Mouse (Mus musculus): ENCODE data around the gene Tmem8b. TPM values are rescaled to one million over a fixed set of nuclear protein-coding genes. Genes with fewer than 3 reads are reported as not detected.
A peak's percentile ranks its signal among the peaks of the same experiment; 100 is the strongest.

Gene Tmem8b
- polyA plus RNA-seq, 1 experiment from 2014 or later, result 4.8 TPM

DNA sequence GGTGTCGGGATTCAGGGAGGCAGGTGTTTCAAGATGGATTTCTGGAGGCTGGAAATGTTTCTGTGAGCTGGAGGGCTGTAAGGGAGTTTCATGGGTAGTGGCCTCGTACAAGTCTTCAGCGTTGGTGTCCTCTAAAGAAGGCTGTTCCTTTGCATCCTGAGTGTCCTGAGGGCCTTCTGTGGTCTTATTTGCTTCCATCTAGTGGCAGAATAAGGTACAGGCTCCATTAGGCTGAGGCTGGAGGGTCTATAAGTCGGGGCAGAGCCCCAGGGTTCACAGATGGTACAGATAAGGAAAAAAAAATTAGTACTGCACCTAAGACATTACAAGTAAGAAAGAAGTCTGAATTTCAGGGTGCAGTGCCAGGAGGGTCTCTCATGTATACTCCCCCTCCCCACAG, 2.4 kb upstream of the Tmem8b start:
- Histone ChIP-seq H3K36me3 (no peaks in the 10 kb centered on the region), H3K4me2 (no peak overlapping the region), H3K27me3 (replicated peaks) (peaks cover 62% of the 10 kb centered on the region), H3K4me3 (no peak overlapping the region), H3K4me1 (peaks cover 22% of the 10 kb centered on the region), H3K9me3 (no peaks in the 10 kb centered on the region), H3K9ac (no peak overlapping the region), H3K27ac (replicated peaks) (no peak overlapping the region)
- ATAC-seq (ENCODE audit: extremely low read depth, insufficient number of reproducible peaks, low FRiP score, low TSS enrichment), result no peak
- WGBS, result 8% methylated on average over 4 of the region's 4 CpGs

DNA sequence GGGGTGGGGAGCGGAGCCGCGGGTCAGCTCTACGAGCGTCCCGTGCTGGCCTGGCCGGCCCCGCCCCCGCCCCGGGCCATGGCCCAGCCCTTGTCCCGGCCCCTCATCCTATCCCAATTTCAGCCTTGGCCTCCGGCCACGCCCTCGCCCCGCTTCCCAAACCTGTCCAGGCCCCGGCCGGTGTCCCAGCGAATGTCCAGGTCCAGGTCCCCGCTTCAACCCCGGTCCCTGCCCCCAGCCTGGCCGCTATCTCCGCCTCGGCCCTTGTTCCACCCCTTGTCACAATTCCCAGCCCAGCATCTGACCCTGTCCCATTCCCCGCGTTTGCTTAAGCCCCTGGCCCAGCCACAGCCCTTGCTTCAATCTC, 640 bp downstream of the Tmem8b start:
- H3K27me3 ChIP-seq (replicated peaks), result peaks cover 36% of the 10 kb centered on the region
- no peaks in the 10 kb centered on the region for H3K9me3 ChIP-seq
- peak overlapping the region; percentile 48 for H3K27ac ChIP-seq (replicated peaks)
- under 1% methylated on average over 25 of the region's 25 CpGs for WGBS
- peak overlapping the region; percentile 91 for H3K9ac ChIP-seq
- peak overlapping the region; percentile 78 for H3K4me3 ChIP-seq
- ATAC-seq (ENCODE audit: extremely low read depth, insufficient number of reproducible peaks, low FRiP score, low TSS enrichment), result peak; percentile 87
- peak overlapping the region; percentile 76 for H3K4me2 ChIP-seq
- H3K36me3 ChIP-seq, result peaks cover 5% of the 10 kb centered on the region
- H3K4me1 ChIP-seq, result peaks cover 33% of the 10 kb centered on the region

DNA sequence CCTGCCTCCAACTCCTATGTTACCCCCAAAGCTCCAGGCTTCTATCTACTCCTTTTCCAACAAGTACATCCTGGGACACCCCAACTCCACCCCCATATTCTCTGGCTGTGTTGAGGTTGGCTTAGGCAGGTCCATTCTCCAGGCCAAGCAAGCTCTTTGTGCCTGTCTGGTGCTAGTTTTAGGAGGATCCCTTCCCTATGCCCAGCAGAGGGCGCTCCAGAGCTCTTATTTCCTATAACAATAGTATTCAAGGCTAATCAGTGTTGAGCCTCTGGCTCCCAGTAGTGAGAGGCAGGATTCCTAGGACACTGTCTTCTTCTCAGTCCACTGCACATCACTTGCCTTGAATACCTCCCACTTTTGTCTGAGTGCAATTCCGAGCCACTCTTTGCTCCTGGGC, 3.3 kb downstream of the Tmem8b start:
- Histone ChIP-seq H3K36me3 (peaks cover 7% of the 10 kb centered on the region), H3K27ac (replicated peaks) (no peak overlapping the region), H3K4me2 (no peak overlapping the region), H3K9ac (no peak overlapping the region), H3K27me3 (replicated peaks) (peaks cover 11% of the 10 kb centered on the region), H3K9me3 (no peaks in the 10 kb centered on the region), H3K4me1 (peaks cover 33% of the 10 kb centered on the region), H3K4me3 (no peak overlapping the region)
- 11% methylated on average over 2 of the region's 2 CpGs for WGBS
- no peak for ATAC-seq (ENCODE audit: extremely low read depth, insufficient number of reproducible peaks, low FRiP score, low TSS enrichment)

GRCm38 (mm10) chr4:43673703-43674102, 4.9 kb downstream of the Tmem8b start:
- no peak overlapping the region for H3K4me2 ChIP-seq
- WGBS, result 70% methylated on average over 8 of the region's 8 CpGs
- no peak overlapping the region for H3K9ac ChIP-seq
- no peaks in the 10 kb centered on the region for H3K9me3 ChIP-seq
- peaks cover 19% of the 10 kb centered on the region for H3K36me3 ChIP-seq
- no peak for ATAC-seq (ENCODE audit: extremely low read depth, insufficient number of reproducible peaks, low FRiP score, low TSS enrichment)
- no peaks in the 10 kb centered on the region for H3K27me3 ChIP-seq (replicated peaks)
- peaks cover 30% of the 10 kb centered on the region for H3K4me1 ChIP-seq
- no peak overlapping the region for H3K27ac ChIP-seq (replicated peaks)
- H3K4me3 ChIP-seq, result no peak overlapping the region

GRCm38 (mm10) chr4:43674974-43675373, 6.2 kb downstream of the Tmem8b start:
- Histone ChIP-seq H3K9ac (no peak overlapping the region), H3K4me3 (no peak overlapping the region), H3K36me3 (peaks cover 21% of the 10 kb centered on the region), H3K9me3 (no peaks in the 10 kb centered on the region), H3K4me2 (no peak overlapping the region), H3K27me3 (replicated peaks) (no peaks in the 10 kb centered on the region), H3K4me1 (peaks cover 24% of the 10 kb centered on the region), H3K27ac (replicated peaks) (no peak overlapping the region)
- no peak for ATAC-seq (ENCODE audit: extremely low read depth, insufficient number of reproducible peaks, low FRiP score, low TSS enrichment)
- WGBS, result 70% methylated on average over 5 of the region's 5 CpGs

GRCm38 (mm10) chr4:43675608-43676007, 6.8 kb downstream of the Tmem8b start:
- H3K36me3 ChIP-seq, result peaks cover 21% of the 10 kb centered on the region

GRCm38 (mm10) chr4:43678541-43678940, 9.8 kb downstream of the Tmem8b start:
- no peak for ATAC-seq (ENCODE audit: extremely low read depth, insufficient number of reproducible peaks, low FRiP score, low TSS enrichment)
- 87% methylated on average over 6 of the region's 6 CpGs for whole genome bisulfite sequencing
- H3K36me3 ChIP-seq, result peaks cover 43% of the 10 kb centered on the region
- H3K4me2 ChIP-seq, result no peak overlapping the region
- H3K9ac ChIP-seq, result no peak overlapping the region
- H3K27ac ChIP-seq (replicated peaks), result no peak overlapping the region
- no peaks in the 10 kb centered on the region for H3K4me1 ChIP-seq
- H3K9me3 ChIP-seq, result no peaks in the 10 kb centered on the region
- no peak overlapping the region for H3K4me3 ChIP-seq
- no peaks in the 10 kb centered on the region for H3K27me3 ChIP-seq (replicated peaks)

More at GRCm38 (mm10) chr4:43675608-43676007, 6.8 kb downstream of the Tmem8b start:
- no peak overlapping the region for H3K4me2 ChIP-seq
- H3K4me1 ChIP-seq, result peaks cover 19% of the 10 kb centered on the region
- H3K9ac ChIP-seq, result no peak overlapping the region
- ATAC-seq (ENCODE audit: extremely low read depth, insufficient number of reproducible peaks, low FRiP score, low TSS enrichment), result no peak
- H3K27me3 ChIP-seq (replicated peaks), result no peaks in the 10 kb centered on the region
- H3K4me3 ChIP-seq, result no peak overlapping the region
- no peak overlapping the region for H3K27ac ChIP-seq (replicated peaks)
- H3K9me3 ChIP-seq, result no peaks in the 10 kb centered on the region
- 66% methylated on average over 4 of the region's 4 CpGs for WGBS

GRCm38 (mm10) chr4:43679416-43680043, 10.8 kb downstream of the Tmem8b start:
- Histone ChIP-seq H3K9ac (no peak overlapping the region), H3K36me3 (peaks cover 40% of the 10 kb centered on the region), H3K4me1 (no peaks in the 10 kb centered on the region), H3K27ac (replicated peaks) (no peak overlapping the region), H3K27me3 (replicated peaks) (no peaks in the 10 kb centered on the region), H3K4me2 (no peak overlapping the region), H3K4me3 (no peak overlapping the region), H3K9me3 (no peaks in the 10 kb centered on the region)
- ATAC-seq (ENCODE audit: extremely low read depth, insufficient number of reproducible peaks, low FRiP score, low TSS enrichment), result no peak
- 77% methylated on average over 7 of the region's 7 CpGs for WGBS

GRCm38 (mm10) chr4:43690021-43690420, 21.2 kb downstream of the Tmem8b start:
- peaks cover 20% of the 10 kb centered on the region for H3K4me1 ChIP-seq
- H3K9me3 ChIP-seq, result no peaks in the 10 kb centered on the region
- no peaks in the 10 kb centered on the region for H3K27me3 ChIP-seq (replicated peaks)
- no peak for ATAC-seq (ENCODE audit: extremely low read depth, insufficient number of reproducible peaks, low FRiP score, low TSS enrichment)
- H3K27ac ChIP-seq (replicated peaks), result no peak overlapping the region
- 91% methylated on average over 17 of the region's 17 CpGs for WGBS
- H3K36me3 ChIP-seq, result peaks cover 38% of the 10 kb centered on the region
- H3K4me3 ChIP-seq, result no peak overlapping the region
- H3K9ac ChIP-seq, result no peak overlapping the region
- no peak overlapping the region for H3K4me2 ChIP-seq

DNA sequence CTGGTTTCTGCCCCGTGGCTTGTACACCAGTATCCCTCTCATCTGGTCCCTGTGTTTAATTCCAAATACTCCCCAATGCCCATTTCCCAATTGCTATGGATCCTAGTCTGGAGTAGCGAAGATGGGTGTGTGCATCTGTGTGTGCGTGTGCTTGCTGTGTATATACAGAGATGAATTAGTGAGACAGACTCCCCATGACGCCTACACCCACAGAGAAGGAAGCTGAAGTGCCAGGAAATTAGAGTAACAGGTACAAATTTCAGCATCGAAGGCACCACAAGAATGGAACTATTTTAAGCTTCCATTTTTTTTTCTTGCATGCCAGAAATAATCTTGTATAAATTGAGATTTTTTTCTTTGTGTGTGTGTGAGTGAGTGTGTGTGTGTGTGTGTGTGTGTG, 22.3 kb downstream of the Tmem8b start:
- 68% methylated on average over 5 of the region's 5 CpGs for WGBS
- no peaks in the 10 kb centered on the region for H3K27me3 ChIP-seq (replicated peaks)
- peaks cover 29% of the 10 kb centered on the region for H3K4me1 ChIP-seq
- H3K27ac ChIP-seq (replicated peaks), result no peak overlapping the region
- H3K9ac ChIP-seq, result no peak overlapping the region
- H3K9me3 ChIP-seq, result no peaks in the 10 kb centered on the region
- peaks cover 27% of the 10 kb centered on the region for H3K36me3 ChIP-seq
- H3K4me2 ChIP-seq, result no peak overlapping the region
- no peak for ATAC-seq (ENCODE audit: extremely low read depth, insufficient number of reproducible peaks, low FRiP score, low TSS enrichment)
- no peak overlapping the region for H3K4me3 ChIP-seq

DNA sequence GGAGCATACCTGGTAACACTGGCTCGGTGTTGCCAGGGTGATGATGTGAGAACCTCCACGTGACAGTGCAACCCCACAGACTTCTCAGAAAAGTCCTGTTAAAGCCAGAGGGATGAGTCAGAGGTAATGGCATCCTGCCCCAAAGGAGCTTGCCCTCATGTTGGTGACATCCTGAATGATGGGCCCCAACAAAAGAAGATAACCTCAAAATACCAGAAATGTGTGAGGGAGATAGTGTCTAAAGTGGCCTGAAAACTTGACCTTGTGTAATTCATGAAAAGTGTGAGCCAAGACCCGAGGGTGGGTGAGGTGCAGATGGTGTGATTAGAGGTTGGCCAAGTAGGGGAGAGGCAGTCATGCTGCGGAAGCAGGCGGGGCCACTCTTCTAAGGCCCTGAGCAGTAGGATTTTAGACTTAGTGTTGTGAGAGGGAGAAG, 25.1 kb downstream of the Tmem8b start:
- H3K4me3 ChIP-seq, result no peak overlapping the region
- H3K36me3 ChIP-seq, result peaks cover 14% of the 10 kb centered on the region
- no peak overlapping the region for H3K4me2 ChIP-seq
- no peaks in the 10 kb centered on the region for H3K27me3 ChIP-seq (replicated peaks)
- H3K27ac ChIP-seq (replicated peaks), result 0 out of 2 replicates have a peak overlapping the region, but pooled peaks have one; percentile 5
- peaks cover 35% of the 10 kb centered on the region for H3K4me1 ChIP-seq
- no peak overlapping the region for H3K9ac ChIP-seq
- no peak for ATAC-seq (ENCODE audit: extremely low read depth, insufficient number of reproducible peaks, low FRiP score, low TSS enrichment)
- H3K9me3 ChIP-seq, result no peaks in the 10 kb centered on the region
- WGBS, result 31% methylated on average over 5 of the region's 5 CpGs

All from heart, embryonic 13.5 days (tissue).